Mouse (Mus musculus) fat pad, adult 2 months (tissue): Measurements from ENCODE around the gene Maml2.
"Not testable (repeated sequence)": the region's sequence is repeated elsewhere in the genome, so short reads cannot be mapped to it uniquely, and the experiment has no call there.

Experiments
- DNase-seq: peaks from one replicate; pipeline ENCODE4 v3.0.0-alpha.2; 2011; ENCODE audit warnings: low read depth, low spot score; ENCODE audit errors: extremely low read depth

Maml2 gene

GRCm38 (mm10) chr9:13701773-13702172 is 404.0 kb downstream of the Maml2 start:
- no peak for DNase-seq

GRCm38 (mm10) chr9:13703100-13703499 is 405.3 kb downstream of the Maml2 start:
- DNase-seq = no peak

GRCm38 (mm10) chr9:13704917-13705316 is 407.2 kb downstream of the Maml2 start:
- DNase-seq = no peak

- DNase-seq = no peak
Observed at GRCm38 (mm10) chr9:13707066-13707555, 409.4 kb downstream of the Maml2 start.

- DNase-seq = no peak
Observed at GRCm38 (mm10) chr9:13709436-13709835, 411.7 kb downstream of the Maml2 start.

- not testable (repeated sequence) for DNase-seq
Observed at GRCm38 (mm10) chr9:13715891-13716290, 418.1 kb downstream of the Maml2 start.

GRCm38 (mm10) chr9:13716316-13717099 is 418.8 kb downstream of the Maml2 start:
- no peak for DNase-seq

GRCm38 (mm10) chr9:13748404-13748797 is 450.6 kb downstream of the Maml2 start, which contains the start of gene Mtmr2:
TSS of gene Mtmr2 (plus strand) at chr9:13748410.
- no peak for DNase-seq

- DNase-seq = no peak
Observed at GRCm38 (mm10) chr9:13748798-13749674, 451.3 kb downstream of the Maml2 start.

GRCm38 (mm10) chr9:13749675-13749998 is 451.9 kb downstream of the Maml2 start:
- DNase-seq = no peak

GRCm38 (mm10) chr9:13752543-13752942 is 454.8 kb downstream of the Maml2 start:
- no peak for DNase-seq
